Mouse (Mus musculus) myocyte (in vitro differentiated cells): ENCODE measurements around the gene Fam181b.

Experiments
- CEBPB ChIP-seq: IDR thresholded peaks from 2 replicates; pipeline ENCODE4 v1.6.1; 2011; ENCODE audit warnings: mild to moderate bottlenecking, moderate library complexity; ENCODE audit not compliant: poor library complexity, insufficient read depth, severe bottlenecking
- E2F4 ChIP-seq: IDR thresholded peaks from one replicate; pipeline ENCODE4 v1.6.1; 2011; ENCODE audit warnings: mild to moderate bottlenecking, control low read depth, moderate library complexity; ENCODE audit not compliant: insufficient read depth
- MAX ChIP-seq: IDR thresholded peaks from one replicate; pipeline ENCODE4 v1.6.1; 2011; ENCODE audit warnings: low read depth, mild to moderate bottlenecking, control low read depth
- MYOD1 ChIP-seq, 3 experiments: IDR thresholded peaks; one replicate each; pipeline ENCODE4 v1.6.1; 2011; ENCODE audit warnings: control low read depth in 2 of 3, low read depth in 2 of 3, mild to moderate bottlenecking in 2 of 3, moderate library complexity in 1 of 3; ENCODE audit not compliant: insufficient read length in 2 of 3, control insufficient read depth in 1 of 3
- POLR2A ChIP-seq: IDR thresholded peaks from one replicate; pipeline ENCODE4 v1.6.1; 2011; ENCODE audit warnings: low read depth, mild to moderate bottlenecking, control low read depth, moderate library complexity; ENCODE audit not compliant: insufficient read length
- REST ChIP-seq: IDR thresholded peaks from one replicate; pipeline ENCODE4 v1.6.1; 2011; ENCODE audit warnings: mild to moderate bottlenecking, control low read depth, moderate library complexity; ENCODE audit not compliant: insufficient read depth, insufficient read length
- USF1 ChIP-seq: IDR thresholded peaks from one replicate; pipeline ENCODE4 v1.6.1; 2011; ENCODE audit warnings: low read depth, mild to moderate bottlenecking, control low read depth, moderate library complexity

- TF ChIP-seq MAX (no peak), MYOD1 (IDR thresholded peaks at IDR 0.05; ENCODE audit: control insufficient read depth in 1 of 3, insufficient read length in 2 of 3, low read depth in 2 of 3) (no peak), E2F4 (no peak), USF1 (no peak), POLR2A (no peak), CEBPB (no peak), REST (no peak)
These were observed 37.9 kb downstream of the Fam181b start for GRCm38 (mm10) chr7:93117561-93117960.
